Mouse (Mus musculus) urinary bladder, adult 18-20 months (tissue): ENCODE results near the gene Rrm1.
"Not testable (repeated sequence)": the region's sequence is repeated elsewhere in the genome, so short reads cannot be mapped to it uniquely, and the experiment has no call there.

ENCODE experiments used
- DNase-seq, 2 experiments: peaks; one replicate each; pipeline ENCODE4 v3.0.0; 2022; ENCODE audit warnings: low spot score in 2 of 2, mixed read lengths in 2 of 2

The Rrm1 gene

GRCm38 (mm10) chr7:102441657-102442391 is at the start of gene Rrm1:
Rrm1 (plus strand) TSS chr7:102441695.
- DNase-seq: peak; percentile 92 to 93

GRCm38 (mm10) chr7:102393898-102394297 is 47.6 kb upstream of the Rrm1 start:
- DNase-seq: no peak

GRCm38 (mm10) chr7:102395894-102396293 is 45.6 kb upstream of the Rrm1 start:
- peak in 1 of 2 experiments; percentile 45 for DNase-seq

- no peak for DNase-seq
Measured at GRCm38 (mm10) chr7:102396331-102396730, 45.2 kb upstream of the Rrm1 start.

DNA sequence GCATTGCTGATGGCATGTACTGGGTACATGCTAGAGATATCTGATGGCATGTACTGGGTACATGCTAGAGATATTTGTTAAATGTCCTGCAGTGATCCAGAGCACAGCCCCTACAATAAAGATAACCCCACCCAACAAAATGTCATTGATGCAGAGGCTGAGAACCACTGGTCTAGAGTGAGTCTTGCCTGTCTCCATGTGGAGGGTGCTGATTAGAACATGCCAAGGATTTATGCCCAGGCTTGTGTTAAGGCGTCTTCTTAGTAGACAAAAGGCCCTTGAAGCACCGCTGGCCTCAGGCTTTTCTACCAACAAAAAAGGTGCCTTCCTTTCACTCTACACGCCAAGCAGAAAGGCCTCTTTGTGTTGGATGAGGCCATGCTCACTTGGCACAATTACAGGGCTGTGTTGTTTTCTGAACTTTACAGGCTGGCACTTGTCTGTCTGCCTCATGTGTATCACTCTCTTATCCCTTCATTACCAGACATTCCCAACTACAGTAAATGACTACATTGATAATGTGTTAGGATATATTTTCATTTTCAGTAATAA is 42.2 kb upstream of the Rrm1 start:
- no peak for DNase-seq

GRCm38 (mm10) chr7:102404118-102404517 is 37.4 kb upstream of the Rrm1 start:
- no peak for DNase-seq

GRCm38 (mm10) chr7:102407440-102407839 is 34.1 kb upstream of the Rrm1 start:
- DNase-seq: no peak

- DNase-seq: not testable (repeated sequence)
Measured at GRCm38 (mm10) chr7:102415272-102415671, 26.2 kb upstream of the Rrm1 start.

DNA sequence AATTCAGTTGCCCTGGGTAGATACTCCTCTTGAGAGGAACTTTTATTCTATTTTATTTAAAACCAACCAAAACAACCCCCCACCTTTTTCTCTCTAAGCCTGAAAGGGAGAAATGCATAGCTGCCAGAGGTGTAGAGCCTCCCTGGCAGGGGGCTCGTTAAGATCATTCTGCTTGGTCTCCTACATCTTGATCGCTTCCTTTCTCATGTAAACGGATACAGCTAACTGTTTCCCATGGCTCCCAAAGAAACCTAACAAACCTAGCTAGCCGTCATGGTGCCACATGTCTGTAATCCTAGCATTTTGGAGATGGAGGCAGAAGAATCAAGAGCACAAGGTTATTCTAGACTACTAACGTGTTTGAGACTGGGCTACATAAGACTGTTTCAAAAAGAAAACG is 25.7 kb upstream of the Rrm1 start:
- no peak for DNase-seq

- DNase-seq: peak in 1 of 2 experiments; percentile 20
Measured at GRCm38 (mm10) chr7:102417398-102417797, 24.1 kb upstream of the Rrm1 start.

- no peak for DNase-seq
Measured at GRCm38 (mm10) chr7:102422036-102422435, 19.5 kb upstream of the Rrm1 start.

DNA sequence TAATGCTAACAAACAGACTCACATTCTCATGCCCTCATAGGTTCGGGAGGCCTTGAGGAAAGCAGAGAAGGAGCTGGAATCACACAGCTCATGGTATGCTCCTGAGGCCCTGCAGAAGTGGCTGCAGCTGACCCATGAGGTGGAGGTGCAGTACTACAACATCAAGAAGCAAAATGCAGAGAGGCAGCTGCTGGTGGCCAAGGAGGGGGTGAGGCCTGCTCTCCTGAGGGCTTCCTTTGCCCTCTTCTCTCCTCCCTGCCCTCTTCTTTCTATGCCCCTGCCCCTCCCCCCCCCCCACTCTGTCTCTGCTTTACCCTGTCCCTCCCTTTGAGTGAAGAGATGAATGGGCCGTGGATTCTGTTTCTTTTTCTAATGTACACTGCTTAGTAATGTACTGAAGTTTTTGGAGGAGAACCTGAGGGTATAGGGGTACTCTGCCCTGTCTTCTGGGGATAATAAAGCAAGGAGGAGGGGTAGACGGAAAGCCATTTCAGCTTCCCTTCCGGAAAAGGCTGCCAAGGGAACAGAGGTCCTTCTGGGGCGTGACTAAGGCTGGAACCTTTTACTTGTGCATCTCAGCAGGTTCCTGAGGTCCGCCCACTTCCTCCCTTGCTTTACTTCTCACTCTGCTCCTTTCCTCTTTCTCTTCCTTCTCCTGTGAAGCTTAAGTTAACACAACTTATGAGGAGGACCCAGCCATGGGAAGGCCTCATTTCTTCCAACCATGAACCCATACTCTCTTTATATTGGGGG is 15.4 kb upstream of the Rrm1 start:
- DNase-seq: no peak

GRCm38 (mm10) chr7:102434344-102434743 is 7.2 kb upstream of the Rrm1 start:
- DNase-seq: no peak

DNA sequence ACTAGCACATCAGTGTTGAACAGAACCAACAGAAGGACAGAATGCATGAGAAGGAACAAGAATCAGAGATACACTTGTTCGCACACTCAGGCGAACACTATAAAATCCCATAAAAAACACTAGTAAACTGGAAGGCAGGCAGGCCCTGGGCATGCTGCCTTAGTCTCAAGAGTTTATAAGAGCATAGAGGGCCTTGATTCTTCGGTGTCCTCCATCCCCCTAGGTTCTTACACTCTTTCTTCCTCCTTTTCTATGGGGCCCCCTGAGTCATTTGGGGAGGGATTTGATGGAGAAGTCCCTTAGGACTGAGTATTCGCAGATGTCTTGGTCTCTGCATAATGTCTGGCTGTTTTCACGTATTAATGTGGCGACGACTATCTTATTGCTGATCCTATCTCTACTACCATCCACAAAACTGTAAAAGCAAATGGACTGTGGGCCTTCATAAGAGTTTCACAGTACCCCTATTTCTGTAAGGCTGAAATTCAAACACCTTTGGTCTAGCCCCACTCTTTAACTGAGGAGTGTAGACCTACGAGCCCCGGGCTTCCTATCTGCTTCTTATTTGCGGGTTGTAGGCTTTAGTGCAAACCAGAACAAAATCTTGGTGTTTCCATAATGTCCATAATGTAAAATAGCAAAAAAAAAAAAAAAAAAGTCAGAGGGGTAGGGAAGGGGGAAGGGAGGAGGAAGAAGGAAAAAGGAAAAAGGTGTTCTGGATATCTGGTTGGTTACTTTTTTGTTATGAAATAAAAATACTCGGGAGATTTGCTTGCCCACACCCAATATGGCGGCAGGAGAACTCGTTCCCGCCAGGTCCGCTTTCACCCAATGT is 456 bp upstream of the Rrm1 start:
- DNase-seq: no peak

DNA sequence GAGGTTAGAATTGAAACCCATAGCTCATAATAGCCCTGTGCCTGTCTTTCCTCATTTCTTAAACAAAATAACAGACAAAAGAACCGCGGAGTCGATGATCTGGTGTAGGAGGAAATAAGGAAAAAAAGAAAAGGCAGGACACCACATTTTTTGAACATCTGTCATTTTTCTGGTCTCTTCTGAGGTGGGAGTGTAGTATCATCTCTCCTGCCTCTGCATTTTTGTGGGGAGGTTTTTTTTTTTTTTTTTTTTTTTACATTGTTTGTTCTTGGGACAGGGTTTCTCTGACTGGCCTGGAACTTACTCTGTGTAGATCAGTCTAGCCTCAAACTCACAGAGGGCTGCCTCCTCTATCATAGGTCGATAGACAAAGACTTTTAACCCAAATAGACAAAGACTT is 937 bp downstream of the Rrm1 start:
- no peak for DNase-seq

DNA sequence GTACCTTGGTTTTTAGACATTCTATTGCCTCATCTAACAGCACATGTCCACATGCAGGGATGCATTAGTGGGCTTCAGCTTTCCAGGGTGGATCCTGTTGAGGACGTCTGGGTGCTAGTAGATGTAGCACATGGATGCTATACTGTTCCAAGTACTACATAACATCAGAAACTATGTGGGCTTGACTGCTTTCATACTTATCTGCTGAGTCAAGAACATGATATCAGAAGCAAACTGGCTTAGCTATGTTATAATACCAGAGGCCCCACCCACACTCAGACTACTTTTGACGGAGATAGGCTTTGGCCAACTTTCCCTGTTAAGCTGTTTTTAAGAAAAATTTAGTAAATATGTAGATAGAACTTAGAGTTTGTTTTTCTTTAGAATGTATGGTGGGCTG is 2.8 kb downstream of the Rrm1 start:
- DNase-seq: no peak

DNA sequence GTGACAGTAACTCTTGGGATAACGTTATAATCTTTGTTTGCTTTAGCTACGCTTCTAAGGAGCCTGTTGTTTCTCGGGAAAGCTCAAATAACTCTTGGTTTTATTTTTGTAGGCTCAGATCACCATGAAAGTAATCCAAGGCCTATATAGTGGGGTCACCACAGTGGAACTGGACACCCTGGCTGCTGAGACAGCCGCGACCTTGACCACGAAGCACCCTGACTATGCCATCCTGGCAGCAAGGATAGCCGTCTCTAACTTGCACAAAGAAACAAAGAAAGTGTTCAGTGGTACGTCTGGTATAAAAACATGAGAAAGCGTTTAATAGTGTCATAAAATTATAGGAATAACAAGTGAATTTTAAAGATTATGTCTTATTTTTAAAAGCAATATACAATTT is 4.9 kb downstream of the Rrm1 start:
- no peak for DNase-seq

DNA sequence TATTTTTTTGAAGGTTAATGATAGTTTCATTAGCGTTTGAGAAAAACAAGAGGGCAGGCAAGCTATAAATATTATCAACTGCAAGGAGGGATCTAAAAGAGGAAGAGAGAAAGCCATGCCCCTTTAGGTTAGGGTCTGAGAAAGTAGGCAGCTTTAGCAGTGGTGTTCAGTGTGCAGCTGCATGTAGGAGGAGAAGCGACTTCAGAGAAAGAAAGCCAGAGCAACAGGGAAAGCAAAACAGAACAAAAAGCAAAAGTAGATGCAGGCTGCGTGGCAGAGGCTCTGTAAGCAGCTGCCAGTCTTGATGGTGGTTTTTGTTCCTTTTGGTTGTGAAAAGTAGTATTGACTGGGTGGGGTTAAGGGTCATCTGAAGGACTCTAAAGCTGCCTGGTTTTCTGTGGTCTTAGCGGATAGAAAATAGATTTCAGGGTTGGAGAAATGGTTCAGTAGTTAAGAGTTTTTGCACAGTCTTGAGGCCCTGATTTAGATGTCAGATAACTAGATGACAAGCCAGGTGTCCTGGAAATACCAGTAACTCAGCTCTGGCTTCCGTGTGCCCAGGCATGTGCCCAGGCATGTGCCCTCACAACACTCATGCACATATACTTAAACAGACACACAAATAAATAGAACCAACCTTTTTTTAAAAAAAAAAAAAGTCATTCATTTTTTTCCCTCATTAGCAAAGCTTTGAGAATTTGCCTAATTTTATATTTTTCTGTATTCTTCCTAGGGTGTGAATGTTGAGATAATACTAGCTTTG is 17.3 kb downstream of the Rrm1 start:
- DNase-seq: peak in 1 of 2 experiments; percentile 20

DNA sequence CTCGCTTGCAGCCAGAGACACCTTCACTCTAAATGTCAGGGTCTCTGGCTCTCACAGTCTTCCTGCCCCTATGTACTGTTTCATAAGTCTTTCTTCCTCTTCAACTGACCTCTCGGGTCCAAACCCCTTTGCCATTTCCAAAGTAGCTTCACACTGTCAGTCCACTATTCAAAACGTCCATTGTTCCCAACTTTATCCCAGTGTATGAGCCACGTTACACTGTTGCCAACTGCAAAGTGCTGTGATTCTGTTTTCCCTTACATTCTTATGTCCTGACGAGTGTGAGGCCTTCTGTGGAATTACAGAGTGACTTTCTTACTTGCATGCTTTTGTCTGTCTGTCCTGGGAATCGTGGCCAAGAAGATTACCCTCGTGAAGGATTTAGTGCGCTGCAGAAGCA is 26.1 kb downstream of the Rrm1 start:
- DNase-seq: no peak

DNA sequence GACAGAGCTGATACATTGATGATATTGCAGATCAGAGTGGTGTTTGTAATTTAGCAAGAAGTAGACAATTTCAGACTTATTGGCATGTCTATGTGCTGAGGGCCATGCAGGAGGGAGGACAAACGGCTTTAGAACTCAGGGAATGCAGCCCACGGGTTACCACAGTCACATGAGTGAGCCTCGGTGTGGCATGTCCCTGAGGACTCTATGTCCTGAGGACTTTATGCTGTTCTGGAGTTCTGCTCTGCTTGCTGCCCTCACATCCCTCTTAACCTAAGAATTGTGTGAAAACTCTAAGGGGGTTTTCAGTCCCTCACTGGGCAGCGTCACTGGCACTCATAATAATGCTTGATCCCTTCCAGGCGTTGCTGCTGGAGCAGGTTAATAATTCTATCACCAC is 31.2 kb downstream of the Rrm1 start:
- DNase-seq: no peak

- no peak for DNase-seq
Measured at GRCm38 (mm10) chr7:102476601-102477000, 35.1 kb downstream of the Rrm1 start.
